Mouse (Mus musculus) thymus, postnatal 14 days (tissue): ENCODE measurements around the gene Unc79.

ENCODE experiments used
- DNase-seq: peaks from one replicate; pipeline ENCODE4 v3.0.0; 2021

The Unc79 gene

DNA sequence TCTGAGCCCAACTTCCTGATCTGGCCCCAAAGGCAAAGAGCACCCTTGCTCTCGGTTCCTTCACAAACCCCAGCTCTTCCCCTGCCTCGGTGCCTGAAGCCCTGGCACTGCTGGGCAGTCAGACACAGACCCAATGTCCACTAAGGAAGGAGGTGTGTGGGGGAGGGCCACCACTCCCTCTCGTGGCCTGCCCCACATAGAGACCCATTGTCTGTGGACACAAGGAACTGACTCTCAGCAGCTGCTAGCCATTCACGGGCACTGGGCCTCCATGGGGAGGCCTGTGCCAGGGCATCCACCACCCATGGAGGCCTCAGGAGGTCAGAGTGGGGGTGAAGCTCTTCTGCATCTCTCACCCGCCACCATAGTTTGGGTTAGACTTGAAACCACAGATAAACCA lies 262.4 kb downstream of the Unc79 start:
- DNase-seq = no peak

DNA sequence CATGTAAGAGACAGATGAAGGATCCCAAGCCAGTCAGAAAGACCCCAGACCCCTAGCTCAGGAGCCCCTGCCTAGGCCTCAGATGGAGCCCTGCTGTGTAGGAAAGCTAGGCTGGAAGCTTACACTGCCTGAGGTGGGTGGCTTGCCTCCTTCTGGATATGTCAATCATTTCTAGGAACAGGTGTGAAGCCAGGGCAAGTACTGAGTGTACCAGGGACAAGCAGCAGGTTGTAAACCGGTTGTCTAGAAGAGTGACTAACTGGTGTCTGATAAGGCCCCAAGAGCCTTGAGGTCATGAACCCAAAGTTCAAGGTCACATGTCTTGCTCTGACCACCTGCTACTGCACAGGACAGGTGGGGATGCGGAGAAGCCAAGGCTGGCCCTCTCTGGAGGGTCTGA lies 264.9 kb downstream of the Unc79 start:
- DNase-seq = no peak

DNA sequence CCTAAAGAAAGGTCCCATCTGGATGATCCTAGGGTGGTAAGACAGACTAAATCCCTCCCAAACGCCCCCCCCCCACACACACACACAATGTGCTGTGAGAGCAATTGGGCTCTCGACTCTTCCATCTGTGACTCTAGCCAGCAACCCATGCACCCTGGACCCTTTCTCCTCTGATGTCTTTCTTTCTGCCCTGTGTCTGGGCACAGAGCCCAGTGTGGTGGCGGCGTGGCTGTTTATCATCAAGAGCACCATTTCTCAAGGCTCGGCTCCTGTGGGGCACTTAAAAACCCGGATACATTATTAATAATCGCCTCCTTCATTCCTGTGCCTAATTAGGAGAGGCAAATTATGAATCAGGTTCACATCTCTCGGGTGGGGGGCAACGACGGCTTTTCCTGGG lies 265.6 kb downstream of the Unc79 start:
- DNase-seq = no peak

DNA sequence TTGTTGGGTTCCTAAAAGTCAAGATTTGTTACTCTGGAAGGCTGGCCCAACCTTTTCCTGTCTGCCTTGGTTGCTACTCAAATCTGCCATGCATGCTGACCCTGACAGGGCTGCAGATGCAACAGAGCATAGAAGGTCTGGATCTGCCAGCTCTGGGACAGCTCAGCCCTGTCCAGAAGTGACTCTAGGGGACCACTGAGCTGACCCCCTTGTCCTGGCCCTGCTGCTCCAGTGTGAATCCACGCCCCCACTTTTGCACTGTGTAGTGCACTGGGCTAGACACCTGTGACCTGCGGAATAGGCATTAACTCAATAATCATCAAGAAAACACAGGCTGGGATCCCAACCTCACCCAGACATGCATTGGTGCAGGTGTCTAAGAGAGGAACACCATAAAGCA lies 266.1 kb downstream of the Unc79 start:
- no peak for DNase-seq

DNA sequence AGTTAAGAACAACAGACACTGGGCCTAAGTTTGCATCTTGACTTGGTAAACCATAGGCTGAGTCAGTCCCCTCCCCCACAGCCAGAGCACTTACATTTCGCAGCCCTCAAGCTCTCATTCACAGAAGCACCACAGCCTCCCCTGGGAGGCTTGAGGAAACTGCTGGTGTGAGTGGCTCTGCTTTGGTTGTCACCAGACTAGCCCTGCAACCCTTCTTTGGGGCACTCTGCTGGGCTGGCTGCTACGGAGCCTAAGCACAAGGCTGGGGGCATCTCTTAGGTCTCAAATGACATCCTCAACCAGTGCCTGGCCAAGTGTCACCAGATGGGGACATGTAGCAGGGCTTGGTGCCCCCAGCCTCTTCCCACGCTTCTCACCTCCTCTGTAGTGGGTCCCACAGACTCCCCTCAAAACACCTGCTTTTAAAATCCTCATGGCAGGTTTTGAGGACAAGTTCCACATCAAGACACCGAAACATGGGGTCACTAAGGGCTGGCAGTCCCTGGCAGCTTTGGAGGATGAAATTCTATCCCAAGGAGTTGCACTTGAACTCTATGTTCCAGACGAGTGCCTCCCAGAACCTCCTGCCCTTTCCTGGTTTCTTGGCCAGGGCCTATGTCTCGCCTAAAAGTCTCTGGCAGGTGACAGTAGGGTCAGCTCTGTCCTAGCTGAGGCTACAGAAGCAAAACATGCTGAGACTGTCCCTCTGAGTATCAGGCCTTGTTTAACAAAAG lies 267.4 kb downstream of the Unc79 start:
- DNase-seq = no peak

DNA sequence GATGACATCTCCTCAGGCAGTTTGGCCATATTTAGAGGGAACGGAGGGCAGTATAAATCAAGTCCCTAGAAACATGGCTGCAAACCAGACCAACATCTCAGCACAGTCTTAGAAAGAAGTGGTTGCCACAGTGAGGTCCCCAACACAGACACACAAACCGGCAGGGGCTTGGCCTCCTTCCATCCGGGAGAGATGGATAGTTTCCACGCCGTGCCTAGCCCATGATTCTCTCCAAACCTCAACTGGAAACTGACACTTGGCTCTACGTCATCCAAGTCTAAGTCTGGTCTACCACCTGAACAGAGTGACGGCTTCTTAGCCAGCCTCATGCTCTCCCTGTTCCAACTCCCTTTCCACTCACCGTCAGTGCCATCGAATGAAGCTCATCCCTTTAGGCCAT lies 275.0 kb downstream of the Unc79 start:
- no peak for DNase-seq

DNA sequence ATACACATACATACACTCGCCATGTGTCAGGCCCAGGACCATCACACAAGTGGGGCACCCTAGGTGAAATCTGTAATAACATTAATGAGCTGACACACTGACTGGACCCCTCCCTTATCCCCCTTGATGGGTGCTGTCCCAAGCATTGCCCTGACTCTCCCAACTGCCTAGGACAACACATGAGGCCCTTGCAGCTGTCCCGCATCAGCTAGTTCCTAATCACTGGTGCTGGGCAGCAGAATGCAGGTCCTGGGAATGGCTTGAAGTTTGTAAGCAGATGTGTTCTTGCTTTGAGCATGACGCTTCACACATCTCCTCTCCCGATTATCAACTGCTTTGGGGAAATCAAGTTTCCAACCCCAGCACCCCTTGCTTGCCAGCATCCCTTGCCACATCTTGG lies 277.5 kb downstream of the Unc79 start:
- no peak for DNase-seq

DNA sequence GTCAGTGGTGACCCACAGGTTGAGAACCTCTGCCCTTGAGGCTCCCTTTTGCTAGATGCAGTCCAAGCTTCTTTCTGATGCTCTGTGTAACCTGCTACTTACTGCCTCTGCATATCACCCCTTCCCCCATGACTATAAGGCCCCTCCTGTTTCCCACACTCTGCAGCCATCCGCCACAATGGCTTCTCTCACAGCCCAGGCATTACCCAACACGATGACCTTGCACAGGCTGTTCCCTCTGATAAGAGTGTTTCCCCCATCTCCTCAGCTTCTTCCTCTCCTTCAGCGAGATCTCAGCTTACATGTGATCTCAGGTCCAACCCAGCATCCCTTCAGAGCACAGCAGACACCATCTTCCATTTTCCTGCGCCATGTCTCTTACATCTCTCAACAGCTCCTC lies 280.4 kb downstream of the Unc79 start:
- DNase-seq = no peak
